8 mouse cellular contexts compared by ENCODE assay signal in genomic region chr12:54861991-54862605, GRCm38 (mm10). TPM values are rescaled to one million over a fixed set of nuclear protein-coding genes. Genes with fewer than 3 reads are reported as not detected.
A peak's percentile ranks its signal among the peaks of the same experiment; 100 is the strongest.
DNase-seq lines count a peak whose midpoint lies in the region; ATAC-seq lines count a peak whose summit lies in the region.

No protein-coding gene starts in this region.

- no peak for ATAC-seq in forebrain, embryonic 11.5 days (replicated peaks; ENCODE audit: low FRiP score)
- ATAC-seq in hematopoietic stem cell, adult 5-6 weeks (replicated peaks in 1 of 2; ENCODE audit: insufficient read depth in 1 of 2, low FRiP score in 2 of 2, low TSS enrichment in 1 of 2, low read depth in 1 of 2, poor library complexity in 2 of 2, severe bottlenecking in 2 of 2), result peak; percentile 40 to 46; a peak in 3 of 4 replicates

- peaks cover 2% of the 10 kb centered on the region; the same call in 1 of the 2 replicates for H3K36me3 ChIP-seq in forebrain, embryonic 11.5 days (ENCODE audit: control insufficient read depth, insufficient read depth, low read length)

- DNase-seq in kidney, adult 8-10 months, result peak; percentile 36 to 48
- no peak for DNase-seq in kidney, adult 18-20 months
- DNase-seq in brain, adult 2 months (ENCODE audit: low read depth, low spot score), result peak; percentile 89
- DNase-seq in forebrain, embryonic 11.5 days (ENCODE audit: low spot score), result no peak
- peak; percentile 40 to 70 for DNase-seq in layer of hippocampus, postnatal 25 days (ENCODE audit: extremely low spot score in 1 of 2, low spot score in 1 of 2)
- DNase-seq in lung, postnatal 36 days, result peak; percentile 72
- DNase-seq in right cerebral cortex, postnatal 10 days (ENCODE audit: low spot score in 2 of 2), result peak; percentile 55 to 65

- WGBS in forebrain, embryonic 11.5 days, result under 1% methylated on average over 36 of the region's 36 CpGs

- H3K4me2 ChIP-seq in forebrain, embryonic 11.5 days (ENCODE audit: low read depth, low read length, severe bottlenecking), result peak overlapping the region; percentile 59

- no peaks in the 10 kb centered on the region for H3K27me3 ChIP-seq in forebrain, embryonic 11.5 days (ENCODE audit: control insufficient read depth, insufficient read depth, low read length)

- H3K4me3 ChIP-seq in forebrain, embryonic 11.5 days (ENCODE audit: low read depth, low read length), result peak overlapping the region; percentile 91

- peak overlapping the region; percentile 99 for H3K9ac ChIP-seq in forebrain, embryonic 11.5 days (ENCODE audit: low read length)

- no peaks in the 10 kb centered on the region; the same call in 1 of the 2 replicates for H3K4me1 ChIP-seq in forebrain, embryonic 11.5 days (replicated peaks; ENCODE audit: control insufficient read depth, insufficient read depth, low read length)

- peak overlapping the region; percentile 96 for H3K27ac ChIP-seq in forebrain, embryonic 11.5 days (ENCODE audit: low read depth, low read length)

- no peaks in the 10 kb centered on the region for H3K9me3 ChIP-seq in forebrain, embryonic 11.5 days (ENCODE audit: control insufficient read depth, low read length)

RNA-seq across cellular contexts. Expression of gene Cfl2, which starts 0.6 kb away (rescaled TPM):
- 270 and 280 TPM in 2 replicates for polyA plus RNA-seq in forebrain, embryonic 11.5 days (2014; fragmentation: Nextera tagmentation; extraction: Ambion mirVana)
- 26.1 and 51.2 TPM in 2 replicates for total RNA-seq in hematopoietic stem cell, adult 5-6 weeks (2017)
- 100 to 1,000 TPM; 106 to 116 TPM for total RNA-seq in layer of hippocampus, postnatal 25 days (2021)

Comparison
In these comparisons a context has a peak if more than half of its experiments do, and no peak if none do; other contexts are left out.
1. DNase-seq: peak in kidney, adult 8-10 months (2 of 2), brain, adult 2 months (single experiment), layer of hippocampus, postnatal 25 days (2 of 2), lung, postnatal 36 days (single experiment) and right cerebral cortex, postnatal 10 days (2 of 2); none in kidney, adult 18-20 months (single experiment) and forebrain, embryonic 11.5 days (single experiment).